Mouse (Mus musculus): Measurements from ENCODE around the gene Taok2.

GRCm38 (mm10) chr7:126887281-126887680, 2.8 kb upstream of the Taok2 start:
- no peak for TF ChIP-seq POLR2A (IDR thresholded peaks at IDR 0.05; ENCODE audit: low read depth, low read length)
- TF ChIP-seq CTCF (IDR thresholded peaks at IDR 0.05; ENCODE audit: borderline replicate concordance, insufficient read depth, low read length) = no peak
